Mouse (Mus musculus) neural tube, embryonic 14.5 days (tissue): ENCODE measurements around the gene Acads. TPM values are rescaled to one million over a fixed set of nuclear protein-coding genes. Genes with fewer than 3 reads are reported as not detected.
"Not testable (repeated sequence)": the region's sequence is repeated elsewhere in the genome, so short reads cannot be mapped to it uniquely, and the experiment has no call there.

ENCODE experiments used
- ATAC-seq: fragments of 200-750 bp; cut with Nextera tagmentation; 2 replicates; pipeline ENCODE4 v1.8.0; 2017; ENCODE audit warnings: low read depth, mild to moderate bottlenecking, moderate TSS enrichment, moderate library complexity
- H3K27ac ChIP-seq: fragments of 300-500 bp; sonication (generic); 2 replicates; pipeline ENCODE4 v1.5.1; 2014; ENCODE audit warnings: low read depth, mild to moderate bottlenecking, control low read depth, low read length, moderate library complexity, mixed read lengths
- H3K27me3 ChIP-seq: fragments of 300-500 bp; sonication (generic); 2 replicates; pipeline ENCODE4 v1.6.1; 2014; ENCODE audit warnings: low read length; ENCODE audit not compliant: control insufficient read depth, insufficient read depth
- H3K36me3 ChIP-seq: fragments of 300-500 bp; sonication (generic); 2 replicates; pipeline ENCODE4 v1.6.1; 2014; ENCODE audit warnings: low read length, mixed read lengths; ENCODE audit not compliant: control insufficient read depth, insufficient read depth
- H3K4me1 ChIP-seq: fragments of 300-500 bp; sonication (generic); 2 replicates; pipeline ENCODE4 v1.6.1; 2014; ENCODE audit warnings: low read length; ENCODE audit not compliant: control insufficient read depth, insufficient read depth
- H3K4me2 ChIP-seq: fragments of 300-500 bp; sonication (generic); 2 replicates; pipeline ENCODE4 v1.6.1; 2014; ENCODE audit warnings: mild to moderate bottlenecking, low read depth, low read length, control low read depth
- H3K4me3 ChIP-seq: fragments of 300-500 bp; sonication (generic); 2 replicates; pipeline ENCODE4 v1.5.1; 2014; ENCODE audit warnings: low read depth, low read length, control low read depth, mixed read lengths
- H3K9ac ChIP-seq: fragments of 300-500 bp; sonication (generic); replicated peaks from 2 replicates; pipeline ENCODE4 v1.6.1; 2014; ENCODE audit warnings: low read depth, mild to moderate bottlenecking, control low read depth, low read length, mixed read lengths
- H3K9me3 ChIP-seq: fragments of 300-500 bp; sonication (generic); 2 replicates; pipeline ENCODE4 v1.6.1; 2016; ENCODE audit warnings: low read length; ENCODE audit not compliant: control insufficient read depth
- WGBS: fragments of 180-500 bp; shearing (Covaris S2); extraction: QIAGEN DNeasy Blood & Tissue Kit; methylation state at CpG from one replicate; pipeline ENCODE4 v1.1.7; 2014; 5-methylcytosine and 5-hydroxymethylcytosine counted together
- polyA plus RNA-seq: library from polyadenylated mRNA; unstranded; fragments of >200 nt; fragmentation: Nextera tagmentation; extraction: Ambion mirVana; gene quantifications from 2 replicates; pipeline ENCODE4 v1.2.1, GENCODE M21; 2014

Acads gene
- polyA plus RNA-seq, 1 experiment from 2014 or later: 11.3 TPM

DNA sequence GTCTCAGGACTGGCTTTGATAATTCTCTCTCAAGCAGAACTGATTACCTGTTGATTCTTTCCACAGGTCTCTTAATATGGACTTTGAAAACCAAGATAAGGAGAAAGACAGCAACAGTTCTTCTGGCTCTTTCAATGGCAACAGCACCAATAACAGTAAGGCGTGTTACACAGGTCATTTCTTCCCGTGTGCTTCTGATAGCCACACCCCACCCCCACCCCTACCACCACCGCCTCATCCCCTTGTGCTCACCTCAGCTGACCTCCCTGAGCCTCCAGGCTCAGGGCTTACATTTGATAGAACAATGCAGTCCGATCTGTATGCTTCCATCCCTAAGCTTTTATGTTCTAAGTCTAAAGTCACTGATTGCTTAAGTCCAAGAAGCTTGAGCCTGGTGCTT is 44.4 kb downstream of the Acads start:
- no peak overlapping the region for H3K4me2 ChIP-seq
- no peaks in the 10 kb centered on the region for H3K27me3 ChIP-seq
- no peak overlapping the region for H3K9ac ChIP-seq
- peaks cover 7% of the 10 kb centered on the region; the same call in 1 of the 2 replicates for H3K36me3 ChIP-seq
- H3K4me3 ChIP-seq: no peak overlapping the region
- no peak for ATAC-seq
- WGBS: 84% methylated on average over 4 of the region's 4 CpGs
- H3K27ac ChIP-seq: no peak overlapping the region
- no peaks in the 10 kb centered on the region for H3K4me1 ChIP-seq
- no peaks in the 10 kb centered on the region for H3K9me3 ChIP-seq

GRCm38 (mm10) chr5:115073306-115073705 is 45.8 kb downstream of the Acads start:
- not testable (repeated sequence) for H3K4me2 ChIP-seq, H3K27ac ChIP-seq, H3K9me3 ChIP-seq, H3K36me3 ChIP-seq, H3K4me1 ChIP-seq, ATAC-seq, H3K4me3 ChIP-seq, H3K27me3 ChIP-seq, H3K9ac ChIP-seq
- 18% methylated on average over 8 of the region's 8 CpGs for whole genome bisulfite sequencing

GRCm38 (mm10) chr5:115072143-115072542 is 47.0 kb downstream of the Acads start:
- no peak for ATAC-seq
- 90% methylated on average over 7 of the region's 7 CpGs for WGBS
- H3K4me1 ChIP-seq: no peaks in the 10 kb centered on the region
- no peak overlapping the region for H3K4me3 ChIP-seq
- H3K27ac ChIP-seq: no peak overlapping the region
- no peaks in the 10 kb centered on the region for H3K27me3 ChIP-seq
- H3K9ac ChIP-seq: no peak overlapping the region
- no peaks in the 10 kb centered on the region for H3K9me3 ChIP-seq
- peaks cover 7% of the 10 kb centered on the region; the same call in 1 of the 2 replicates for H3K36me3 ChIP-seq
- no peak overlapping the region for H3K4me2 ChIP-seq

DNA sequence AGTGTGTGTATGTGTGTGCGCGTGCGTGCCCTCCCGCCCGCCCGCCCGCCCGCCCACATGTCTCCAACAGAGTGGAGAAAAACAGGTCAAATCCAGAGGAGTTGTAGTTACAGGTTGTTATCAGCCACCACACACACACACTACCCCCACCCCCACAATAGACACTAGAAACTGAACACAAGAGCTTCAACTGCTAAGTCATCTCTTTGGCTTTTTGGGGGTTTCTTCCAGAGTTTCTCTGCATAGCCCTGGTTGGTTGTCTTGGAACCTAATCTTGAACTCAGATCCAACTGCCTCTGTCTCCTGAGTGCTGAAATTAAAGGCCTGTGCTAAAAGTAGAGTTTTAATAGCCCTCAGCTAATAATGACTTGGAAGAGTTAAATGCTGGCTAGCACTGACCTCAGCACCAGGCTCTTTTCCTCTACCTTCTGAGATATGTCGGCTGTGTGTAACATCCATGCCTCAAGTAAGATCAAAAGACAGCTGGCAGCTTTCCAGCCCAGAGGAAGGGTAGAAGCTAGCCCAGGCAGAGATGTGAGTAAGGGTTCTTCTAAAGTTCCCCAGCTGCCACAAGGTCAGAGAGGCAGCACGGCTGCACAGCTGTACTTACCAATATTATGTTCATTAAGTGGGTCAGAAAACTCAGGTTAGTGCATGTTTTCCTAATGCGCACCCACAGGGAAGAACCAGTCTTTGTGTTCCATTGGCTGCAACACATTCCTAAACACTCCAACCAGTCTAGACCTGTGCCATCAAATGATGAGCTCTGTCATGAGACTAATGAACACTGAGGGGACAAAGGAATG is 47.8 kb downstream of the Acads start:
- peaks cover 7% of the 10 kb centered on the region; the same call in 1 of the 2 replicates for H3K36me3 ChIP-seq
- no peaks in the 10 kb centered on the region for H3K4me1 ChIP-seq
- no peak for ATAC-seq
- no peak overlapping the region for H3K4me3 ChIP-seq
- no peak overlapping the region for H3K27ac ChIP-seq
- 90% methylated on average over 11 of the region's 11 CpGs for WGBS
- H3K9ac ChIP-seq: no peak overlapping the region
- H3K4me2 ChIP-seq: no peak overlapping the region
- H3K27me3 ChIP-seq: no peaks in the 10 kb centered on the region
- H3K9me3 ChIP-seq: no peaks in the 10 kb centered on the region

DNA sequence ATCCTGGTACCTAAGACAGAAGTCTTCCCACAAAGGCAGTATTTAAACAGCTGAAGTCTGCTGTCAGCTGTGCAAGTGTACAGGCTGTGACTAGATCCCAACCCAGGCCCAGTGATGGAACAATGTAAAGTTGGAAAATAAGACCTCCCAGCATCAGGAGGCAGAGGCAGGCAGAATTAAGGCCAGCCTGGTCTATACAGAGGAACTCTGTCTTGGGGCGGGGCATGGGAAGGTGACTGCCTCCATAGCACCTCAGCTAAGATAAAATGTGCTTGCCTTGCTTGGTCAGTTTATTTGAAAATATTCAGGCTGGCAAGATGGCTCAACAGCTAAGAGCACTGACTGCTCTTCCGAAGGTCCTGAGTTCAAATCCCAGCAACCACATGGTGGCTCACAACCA is 48.7 kb downstream of the Acads start:
- Histone ChIP-seq H3K27me3 (no peaks in the 10 kb centered on the region), H3K4me2 (no peak overlapping the region), H3K4me1 (no peaks in the 10 kb centered on the region), H3K9me3 (no peaks in the 10 kb centered on the region), H3K9ac (no peak overlapping the region), H3K27ac (no peak overlapping the region), H3K36me3 (peaks cover 7% of the 10 kb centered on the region; the same call in 1 of the 2 replicates), H3K4me3 (no peak overlapping the region)
- WGBS: 96% methylated on average over 2 of the region's 2 CpGs
- ATAC-seq: no peak

DNA sequence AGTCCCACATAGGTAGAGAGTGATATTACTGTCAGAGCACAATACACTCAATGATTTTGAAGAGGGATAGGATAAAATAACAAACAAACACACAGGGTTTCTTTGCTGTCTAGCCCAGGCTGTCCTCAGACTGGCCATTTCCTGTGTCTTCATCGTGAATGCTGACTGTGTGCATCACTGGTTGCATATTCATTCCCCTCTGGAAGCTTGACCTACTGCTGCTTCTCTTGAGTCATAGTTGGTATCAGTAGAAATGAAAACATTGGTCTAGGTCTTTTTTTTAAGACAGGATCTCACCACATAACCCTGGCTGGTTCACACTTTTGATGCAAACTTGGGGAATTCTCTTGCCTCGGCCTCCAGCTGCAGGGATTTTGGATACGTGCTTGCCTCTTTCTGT is 49.5 kb downstream of the Acads start:
- Histone ChIP-seq H3K27ac (no peak overlapping the region), H3K4me3 (no peak overlapping the region), H3K4me1 (no peaks in the 10 kb centered on the region), H3K4me2 (no peak overlapping the region), H3K9me3 (no peaks in the 10 kb centered on the region), H3K9ac (no peak overlapping the region), H3K27me3 (no peaks in the 10 kb centered on the region), H3K36me3 (no peaks in the 10 kb centered on the region)
- WGBS: 90% methylated on average over 3 of the region's 3 CpGs
- no peak for ATAC-seq

- Histone ChIP-seq H3K9me3 (no peaks in the 10 kb centered on the region), H3K27me3 (no peaks in the 10 kb centered on the region), H3K36me3 (no peaks in the 10 kb centered on the region), H3K4me1 (no peaks in the 10 kb centered on the region), H3K4me2 (no peak overlapping the region), H3K4me3 (no peak overlapping the region), H3K27ac (no peak overlapping the region), H3K9ac (no peak overlapping the region)
- no peak for ATAC-seq
- 90% methylated on average over 11 of the region's 11 CpGs for WGBS
These were observed 50.3 kb downstream of the Acads start for GRCm38 (mm10) chr5:115068671-115069421.

GRCm38 (mm10) chr5:115066245-115066644 is 52.9 kb downstream of the Acads start:
- no peak overlapping the region for H3K4me2 ChIP-seq
- whole genome bisulfite sequencing: 90% methylated on average over 4 of the region's 4 CpGs
- H3K9ac ChIP-seq: no peak overlapping the region
- no peaks in the 10 kb centered on the region for H3K27me3 ChIP-seq
- no peaks in the 10 kb centered on the region for H3K9me3 ChIP-seq
- H3K27ac ChIP-seq: no peak overlapping the region
- H3K36me3 ChIP-seq: no peaks in the 10 kb centered on the region
- no peak overlapping the region for H3K4me3 ChIP-seq
- ATAC-seq: no peak
- H3K4me1 ChIP-seq: no peaks in the 10 kb centered on the region

DNA sequence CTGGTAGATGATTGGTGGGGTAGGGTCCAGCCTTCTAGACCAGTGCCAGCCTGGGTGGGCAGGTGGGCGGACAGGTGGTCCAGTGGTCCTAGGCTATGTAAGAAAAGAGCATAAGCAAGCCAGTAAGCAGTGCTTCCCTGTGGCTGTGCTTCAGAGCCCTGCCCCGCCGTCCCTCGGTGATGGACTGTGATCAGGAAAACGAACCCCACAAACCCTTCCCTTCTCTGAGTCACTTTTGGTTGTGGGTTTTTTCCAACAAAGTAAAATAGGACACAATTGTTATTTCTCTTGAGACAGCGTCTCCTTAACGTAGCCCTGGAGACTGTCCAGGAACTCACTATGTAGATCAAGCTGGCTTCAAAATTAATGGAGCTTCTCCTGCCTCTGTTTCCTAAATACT is 55.8 kb downstream of the Acads start:
- Histone ChIP-seq H3K4me1 (no peaks in the 10 kb centered on the region), H3K9ac (no peak overlapping the region), H3K4me2 (no peak overlapping the region), H3K4me3 (no peak overlapping the region), H3K36me3 (no peaks in the 10 kb centered on the region), H3K9me3 (no peaks in the 10 kb centered on the region), H3K27ac (no peak overlapping the region), H3K27me3 (no peaks in the 10 kb centered on the region)
- 82% methylated on average over 7 of the region's 7 CpGs for WGBS
- no peak for ATAC-seq
